Mouse (Mus musculus) lung, postnatal 14 days (tissue): ENCODE results near the gene Zmym3.

Source experiments
- DNase-seq: peaks from one replicate; pipeline ENCODE4 v3.0.0; 2021

Gene Zmym3

GRCm38 (mm10) chrX:101420700-101421095 is at the start of gene Zmym3:
Zmym3 (minus strand) TSS chrX:101420849.
- DNase-seq, result peak; percentile 1

- DNase-seq, result no peak
These were observed 30.9 kb upstream of the Zmym3 start for GRCm38 (mm10) chrX:101451591-101451990.

GRCm38 (mm10) chrX:101451147-101451546 is 30.5 kb upstream of the Zmym3 start:
- no peak for DNase-seq

GRCm38 (mm10) chrX:101448886-101449475 is 28.3 kb upstream of the Zmym3 start, which contains the start of gene Itgb1bp2:
Itgb1bp2 (plus strand) TSS chrX:101449088.
- no peak for DNase-seq

GRCm38 (mm10) chrX:101429976-101430375 is 9.3 kb upstream of the Zmym3 start:
- DNase-seq, result peak; percentile 6

- DNase-seq, result peak; percentile 87
These were observed 8.7 kb upstream of the Zmym3 start, which contains the start of gene Nono for GRCm38 (mm10) chrX:101429142-101429949. Nono (plus strand) TSS chrX:101429318.

- peak; percentile 1 for DNase-seq
These were observed 8.1 kb upstream of the Zmym3 start for GRCm38 (mm10) chrX:101428785-101429141.

- peak; percentile 13 for DNase-seq
These were observed 7.1 kb upstream of the Zmym3 start for GRCm38 (mm10) chrX:101427774-101428173.

- DNase-seq, result no peak
These were observed 2.8 kb upstream of the Zmym3 start for GRCm38 (mm10) chrX:101423462-101423861.

- DNase-seq, result peak; percentile 82
These were observed 637 bp downstream of the Zmym3 start for GRCm38 (mm10) chrX:101419725-101420699.

GRCm38 (mm10) chrX:101418946-101419724 is 1.5 kb downstream of the Zmym3 start:
- peak; percentile 60 for DNase-seq

- DNase-seq, result no peak
These were observed 24.2 kb downstream of the Zmym3 start for GRCm38 (mm10) chrX:101396459-101396858.

- no peak for DNase-seq
These were observed 26.3 kb downstream of the Zmym3 start for GRCm38 (mm10) chrX:101394341-101394740.

GRCm38 (mm10) chrX:101388866-101389537 is 31.6 kb downstream of the Zmym3 start:
- DNase-seq, result no peak

- DNase-seq, result no peak
These were observed 34.4 kb downstream of the Zmym3 start for GRCm38 (mm10) chrX:101386222-101386621.

- no peak for DNase-seq
These were observed 36.1 kb downstream of the Zmym3 start for GRCm38 (mm10) chrX:101384439-101385137.

GRCm38 (mm10) chrX:101383455-101383854 is 37.2 kb downstream of the Zmym3 start:
- DNase-seq, result no peak

GRCm38 (mm10) chrX:101379744-101380143 is 40.9 kb downstream of the Zmym3 start:
- no peak for DNase-seq

- DNase-seq, result no peak
These were observed 43.6 kb downstream of the Zmym3 start for GRCm38 (mm10) chrX:101377076-101377475.

GRCm38 (mm10) chrX:101376190-101376968 is 44.3 kb downstream of the Zmym3 start, which contains the start of gene Gjb1:
Gjb1 (plus strand) TSS chrX:101376378.
- no peak for DNase-seq
